Comparison of ENCODE assay signal across 8 mouse cellular contexts in the genomic region with DNA sequence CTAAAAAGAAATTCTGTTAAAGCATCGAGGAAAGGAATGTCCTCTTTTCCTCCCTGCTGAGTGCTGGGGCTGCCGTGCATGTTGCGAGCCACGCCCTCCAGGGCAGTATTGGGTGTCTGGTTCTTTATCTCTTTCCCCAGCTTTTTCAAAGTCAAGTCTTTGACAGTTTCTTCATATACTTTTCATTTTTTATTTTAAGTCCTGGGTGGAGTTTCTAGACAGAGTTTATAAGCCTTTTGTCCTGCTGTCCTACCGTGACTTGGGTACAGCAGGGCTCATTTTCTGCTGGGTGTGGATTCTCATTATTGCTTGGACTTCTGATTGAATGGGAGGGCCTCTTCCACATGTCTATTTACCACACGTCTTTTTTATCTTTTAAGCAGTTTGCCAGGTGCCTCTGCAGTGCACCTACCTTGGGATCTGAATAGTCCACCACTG. TPM values are rescaled to one million over a fixed set of nuclear protein-coding genes. Genes with fewer than 3 reads are reported as not detected.
DNase-seq lines count a peak whose midpoint lies in the region; ATAC-seq and TF ChIP-seq lines count a peak whose summit lies in the region.

No protein-coding gene starts in this region.

- H3K9me3 ChIP-seq in heart, embryonic 11.5 days (replicated peaks; ENCODE audit: control insufficient read depth, low read length) = no peaks in the 10 kb centered on the region
- no peaks in the 10 kb centered on the region for H3K9me3 ChIP-seq in MEL (replicated peaks; ENCODE audit: insufficient read depth, low read length)
- H3K9me3 ChIP-seq in forebrain, embryonic 14.5 days (replicated peaks; ENCODE audit: control insufficient read depth, low read length) = no peaks in the 10 kb centered on the region
- no peaks in the 10 kb centered on the region for H3K9me3 ChIP-seq in liver, embryonic 15.5 days (replicated peaks)

- peak overlapping the region; percentile 98 for H3K4me2 ChIP-seq in heart, embryonic 11.5 days
- H3K4me2 ChIP-seq in forebrain, embryonic 14.5 days (ENCODE audit: low read length) = peak overlapping the region; percentile 87
- peak overlapping the region; percentile 74 for H3K4me2 ChIP-seq in liver, embryonic 15.5 days

- no peak for DNase-seq in heart, postnatal 4 days
- DNase-seq in MEL (ENCODE audit: low read depth, low spot score) = peak; percentile 91
- DNase-seq in forebrain, embryonic 14.5 days (ENCODE audit: low spot score) = no peak
- DNase-seq in urinary bladder, postnatal 36 days (ENCODE audit: low spot score in 2 of 2) = no peak
- DNase-seq in adrenal gland, adult 8-10 months = no peak
- no peak for DNase-seq in kidney, postnatal 14 days

- H3K9ac ChIP-seq in heart, embryonic 11.5 days (ENCODE audit: low read depth, low read length) = peak overlapping the region; percentile 99
- peak overlapping the region; percentile 66 for H3K9ac ChIP-seq in MEL (ENCODE audit: control insufficient read depth, low read depth, low read length, poor library complexity, severe bottlenecking)
- H3K9ac ChIP-seq in forebrain, embryonic 14.5 days (ENCODE audit: low read length) = peak overlapping the region; percentile 73
- peak overlapping the region; percentile 64 for H3K9ac ChIP-seq in liver, embryonic 15.5 days

- peaks cover 15% of the 10 kb centered on the region for H3K4me1 ChIP-seq in heart, embryonic 11.5 days (ENCODE audit: control insufficient read depth, insufficient read depth, low read length)
- H3K4me1 ChIP-seq in MEL (ENCODE audit: control insufficient read depth in 1 of 2, insufficient read depth in 2 of 2, low read length in 2 of 2) = peaks cover 9 to 46% of the 10 kb centered on the region in 2 experiments
- peaks cover 25% of the 10 kb centered on the region for H3K4me1 ChIP-seq in forebrain, embryonic 14.5 days (ENCODE audit: control insufficient read depth, insufficient read depth, low read length)
- peaks cover 71% of the 10 kb centered on the region for H3K4me1 ChIP-seq in liver, embryonic 15.5 days (replicated peaks)

- no peak for ATAC-seq in heart, embryonic 11.5 days (replicated peaks; ENCODE audit: insufficient number of reproducible peaks, low FRiP score, low TSS enrichment)
- no peak for ATAC-seq in forebrain, embryonic 14.5 days
- ATAC-seq in liver, embryonic 15.5 days (ENCODE audit: insufficient read depth) = peak; percentile 20; the same call in 1 of the 2 replicates

- TF ChIP-seq POLR2A in MEL (IDR thresholded peaks at IDR 0.05; ENCODE audit: control insufficient read depth in 1 of 2, insufficient read depth in 1 of 2, low read depth in 1 of 2, low read length in 2 of 2, poor library complexity in 1 of 2) = peak in 1 of 2 experiments; percentile 58; a peak in 2 of 4 replicates

- peak overlapping the region; percentile 14 for H3K4me3 ChIP-seq in heart, embryonic 11.5 days (ENCODE audit: low read depth, low read length)
- peak overlapping the region in 1 of 2 experiments; percentile 17; a peak in 2 of 4 replicates for H3K4me3 ChIP-seq in MEL (ENCODE audit: control insufficient read depth in 1 of 2, insufficient read depth in 1 of 2, low read depth in 2 of 2, low read length in 2 of 2)
- H3K4me3 ChIP-seq in forebrain, embryonic 14.5 days (ENCODE audit: low read depth, low read length) = peak overlapping the region; percentile 64
- H3K4me3 ChIP-seq in liver, embryonic 15.5 days (replicated peaks) = peak overlapping the region; percentile 77

- no peaks in the 10 kb centered on the region for H3K27me3 ChIP-seq in heart, embryonic 11.5 days (ENCODE audit: control insufficient read depth, insufficient read depth, low read length)
- H3K27me3 ChIP-seq in MEL (ENCODE audit: control insufficient read depth in 1 of 2, insufficient read depth in 2 of 2, low read length in 2 of 2) = no peaks in the 10 kb centered on the region
- H3K27me3 ChIP-seq in forebrain, embryonic 14.5 days (replicated peaks; ENCODE audit: control insufficient read depth, insufficient read depth, low read length) = no peaks in the 10 kb centered on the region
- H3K27me3 ChIP-seq in liver, embryonic 15.5 days = no peaks in the 10 kb centered on the region

- H3K79me2 ChIP-seq in MEL (ENCODE audit: control insufficient read depth, insufficient read depth, low read length, poor library complexity) = peaks cover 37% of the 10 kb centered on the region

- no peak for TF ChIP-seq CTCF in MEL (IDR thresholded peaks at IDR 0.05 in 2 of 3, conservative IDR thresholded peaks at IDR 0.05 in 1 of 3; ENCODE audit: control insufficient read depth in 1 of 3, insufficient read depth in 1 of 3, low read depth in 2 of 3, low read length in 3 of 3, poor library complexity in 1 of 3, severe bottlenecking in 1 of 3)

- no peak for TF ChIP-seq EP300 in MEL (IDR thresholded peaks at IDR 0.05; ENCODE audit: low read depth in 1 of 2, low read length in 2 of 2)

- no peak for TF ChIP-seq RAD21 in MEL (IDR thresholded peaks at IDR 0.05; ENCODE audit: low read depth, low read length)

- peak overlapping the region; percentile 93 for H3K27ac ChIP-seq in heart, embryonic 11.5 days (ENCODE audit: low read depth, low read length)
- H3K27ac ChIP-seq in MEL (ENCODE audit: control insufficient read depth, low read depth, low read length) = peak overlapping the region; percentile 90
- H3K27ac ChIP-seq in forebrain, embryonic 14.5 days (ENCODE audit: low read depth, low read length) = peak overlapping the region; percentile 93
- peak overlapping the region; percentile 96 for H3K27ac ChIP-seq in liver, embryonic 15.5 days (replicated peaks)

- H3K36me3 ChIP-seq in heart, embryonic 11.5 days (ENCODE audit: control insufficient read depth, insufficient read depth, low read length) = peaks cover 11% of the 10 kb centered on the region
- H3K36me3 ChIP-seq in MEL (ENCODE audit: control insufficient read depth in 1 of 2, insufficient read depth in 2 of 2, low read length in 2 of 2) = peaks cover 0 to 51% of the 10 kb centered on the region in 2 experiments; a peak in 2 of 4 replicates
- peaks cover 23% of the 10 kb centered on the region for H3K36me3 ChIP-seq in forebrain, embryonic 14.5 days (ENCODE audit: control insufficient read depth, insufficient read depth, low read length)
- H3K36me3 ChIP-seq in liver, embryonic 15.5 days (replicated peaks) = peaks cover 52% of the 10 kb centered on the region

- 47% methylated on average over 6 of the region's 6 CpGs for WGBS in heart, embryonic 11.5 days (ENCODE audit: insufficient replicate concordance)
- 46% methylated on average over 6 of the region's 6 CpGs for WGBS in forebrain, embryonic 14.5 days
- 10% methylated on average over 6 of the region's 6 CpGs for WGBS in liver, embryonic 15.5 days (ENCODE audit: insufficient replicate concordance)

RNA-seq across cellular contexts. Expression of a gene that starts 3.6 kb away (rescaled TPM):
- 26.9 and 27.2 TPM in 2 replicates for polyA plus RNA-seq in heart, embryonic 11.5 days (2014; fragmentation: Nextera tagmentation; extraction: Ambion mirVana)
- total RNA-seq in heart, postnatal 4 days (2021) = 10 to 100 TPM; 49.2 to 58.5 TPM
- 24.2 and 25.3 TPM in 2 replicates for total RNA-seq in MEL (2012; rRNA removed)
- polyA plus RNA-seq in MEL (2012; ENCODE audit: insufficient read depth in 1 of 2, insufficient read length in 2 of 2, low read depth in 1 of 2, low replicate concordance in 2 of 2, missing spikeins in 1 of 2) = 10 to 100 TPM in 1 of 2 experiments, not detected in 1; 61.4 TPM
- 34.9 and 44.5 TPM in 2 replicates for polyA plus RNA-seq in forebrain, embryonic 14.5 days (2014; fragmentation: Nextera tagmentation; extraction: Ambion mirVana)
- polyA plus RNA-seq in liver, embryonic 15.5 days (2015; fragmentation: Nextera tagmentation; extraction: Ambion mirVana) = 20.9 and 22.3 TPM in 2 replicates
- 100 to 1,000 TPM in 1 of 4 experiments, 10 to 100 TPM in 3; 65.5 to 105 (median 89.6) TPM for total RNA-seq in adrenal gland, adult 8-10 months (2022)

RNA-seq across cellular contexts. Expression of a gene that starts 3.7 kb away (rescaled TPM):
- polyA plus RNA-seq in heart, embryonic 11.5 days (2014; fragmentation: Nextera tagmentation; extraction: Ambion mirVana) = 77.7 and 83.9 TPM in 2 replicates
- 10 to 100 TPM; 56.1 to 58.3 TPM for total RNA-seq in heart, postnatal 4 days (2021)
- total RNA-seq in MEL (2012; rRNA removed) = 149 and 179 TPM in 2 replicates
- 100 to 1,000 TPM in 1 of 2 experiments, not detected in 1; 239 TPM for polyA plus RNA-seq in MEL (2012; ENCODE audit: insufficient read depth in 1 of 2, insufficient read length in 2 of 2, low read depth in 1 of 2, low replicate concordance in 2 of 2, missing spikeins in 1 of 2)
- 58.4 and 68.8 TPM in 2 replicates for polyA plus RNA-seq in forebrain, embryonic 14.5 days (2014; fragmentation: Nextera tagmentation; extraction: Ambion mirVana)
- polyA plus RNA-seq in liver, embryonic 15.5 days (2015; fragmentation: Nextera tagmentation; extraction: Ambion mirVana) = 68.7 and 71.1 TPM in 2 replicates
- 100 to 1,000 TPM in 2 of 4 experiments, 10 to 100 TPM in 2; 81.7 to 102 (median 99.4) TPM for total RNA-seq in adrenal gland, adult 8-10 months (2022)

RNA-seq across cellular contexts. Expression of a gene that starts 10.0 kb away (rescaled TPM):
- 64.0 and 65.4 TPM in 2 replicates for polyA plus RNA-seq in heart, embryonic 11.5 days (2014; fragmentation: Nextera tagmentation; extraction: Ambion mirVana)
- 10 to 100 TPM; 18.7 to 23.0 TPM for total RNA-seq in heart, postnatal 4 days (2021)
- 4.4 and 4.6 TPM in 2 replicates for total RNA-seq in MEL (2012; rRNA removed)
- polyA plus RNA-seq in MEL (2012; ENCODE audit: insufficient read depth in 1 of 2, insufficient read length in 2 of 2, low read depth in 1 of 2, low replicate concordance in 2 of 2, missing spikeins in 1 of 2) = 10 to 100 TPM in 1 of 2 experiments, not detected in 1; 14.4 TPM
- 313 and 439 TPM in 2 replicates for polyA plus RNA-seq in forebrain, embryonic 14.5 days (2014; fragmentation: Nextera tagmentation; extraction: Ambion mirVana)
- 7.3 and 8.0 TPM in 2 replicates for polyA plus RNA-seq in liver, embryonic 15.5 days (2015; fragmentation: Nextera tagmentation; extraction: Ambion mirVana)
- 10 to 100 TPM; 34.8 to 61.0 (median 44.9) TPM for total RNA-seq in adrenal gland, adult 8-10 months (2022)

RNA-seq across cellular contexts. Expression of a gene that starts 22.7 kb away (rescaled TPM):
- polyA plus RNA-seq in heart, embryonic 11.5 days (2014; fragmentation: Nextera tagmentation; extraction: Ambion mirVana) = 22.2 and 26.7 TPM in 2 replicates
- 10 to 100 TPM; 45.0 to 47.0 TPM for total RNA-seq in heart, postnatal 4 days (2021)
- total RNA-seq in MEL (2012; rRNA removed) = 10.9 and 11.4 TPM in 2 replicates
- 100 to 1,000 TPM in 1 of 2 experiments, not detected in 1; 106 TPM for polyA plus RNA-seq in MEL (2012; ENCODE audit: insufficient read depth in 1 of 2, insufficient read length in 2 of 2, low read depth in 1 of 2, low replicate concordance in 2 of 2, missing spikeins in 1 of 2)
- 30.4 and 34.3 TPM in 2 replicates for polyA plus RNA-seq in forebrain, embryonic 14.5 days (2014; fragmentation: Nextera tagmentation; extraction: Ambion mirVana)
- 8.5 and 9.7 TPM in 2 replicates for polyA plus RNA-seq in liver, embryonic 15.5 days (2015; fragmentation: Nextera tagmentation; extraction: Ambion mirVana)
- total RNA-seq in adrenal gland, adult 8-10 months (2022) = 10 to 100 TPM; 33.1 to 46.5 (median 40.3) TPM

RNA-seq across cellular contexts. Expression of a gene that starts 40.3 kb away (rescaled TPM):
- polyA plus RNA-seq in heart, embryonic 11.5 days (2014; fragmentation: Nextera tagmentation; extraction: Ambion mirVana) = 23.8 and 25.9 TPM in 2 replicates
- 10 to 100 TPM; 24.2 to 25.1 TPM for total RNA-seq in heart, postnatal 4 days (2021)
- 75.4 and 79.2 TPM in 2 replicates for total RNA-seq in MEL (2012; rRNA removed)
- 100 to 1,000 TPM in 1 of 2 experiments, not detected in 1; 101 TPM for polyA plus RNA-seq in MEL (2012; ENCODE audit: insufficient read depth in 1 of 2, insufficient read length in 2 of 2, low read depth in 1 of 2, low replicate concordance in 2 of 2, missing spikeins in 1 of 2)
- polyA plus RNA-seq in forebrain, embryonic 14.5 days (2014; fragmentation: Nextera tagmentation; extraction: Ambion mirVana) = 29.3 and 31.8 TPM in 2 replicates
- 31.1 and 37.0 TPM in 2 replicates for polyA plus RNA-seq in liver, embryonic 15.5 days (2015; fragmentation: Nextera tagmentation; extraction: Ambion mirVana)
- total RNA-seq in adrenal gland, adult 8-10 months (2022) = 10 to 100 TPM; 40.6 to 57.8 (median 52.0) TPM
